Mouse (Mus musculus): ENCODE data around the gene Faap100. TPM values are rescaled to one million over a fixed set of nuclear protein-coding genes. Genes with fewer than 3 reads are reported as not detected.

The Faap100 gene
- polyA plus RNA-seq, 1 experiment from 2014 or later = 14.3 TPM

- no peak for ATAC-seq (ENCODE audit: low FRiP score, low TSS enrichment)
- no peak for DNase-seq (ENCODE audit: low spot score)
- no peaks in the 10 kb centered on the region for H3K4me1 ChIP-seq (replicated peaks; ENCODE audit: control insufficient read depth, insufficient read depth)
- WGBS = 71% methylated on average over 6 of the region's 6 CpGs
- no peak overlapping the region for H3K27ac ChIP-seq (replicated peaks)
- no peaks in the 10 kb centered on the region for H3K36me3 ChIP-seq (ENCODE audit: control insufficient read depth, insufficient read depth, low read length)
- no peaks in the 10 kb centered on the region for H3K27me3 ChIP-seq (ENCODE audit: control insufficient read depth, insufficient read depth, low read length)
- TF ChIP-seq CTCF (IDR thresholded peaks at IDR 0.05; ENCODE audit: low read depth) (no peak), EP300 (optimal IDR thresholded peaks at IDR 0.05) (no peak)
- H3K4me3 ChIP-seq (ENCODE audit: low read depth, low read length) = no peak overlapping the region
- no peak overlapping the region for H3K9ac ChIP-seq (ENCODE audit: low read length)
- H3K4me2 ChIP-seq (replicated peaks; ENCODE audit: low read depth) = no peak overlapping the region
- H3K9me3 ChIP-seq (ENCODE audit: control insufficient read depth, low read length) = no peaks in the 10 kb centered on the region
Observed at GRCm38 (mm10) chr11:120335431-120336021, 43.0 kb downstream of the Faap100 start.

- 95% methylated on average over 10 of the region's 10 CpGs for WGBS
- H3K4me2 ChIP-seq (replicated peaks; ENCODE audit: low read depth) = no peak overlapping the region
- no peak overlapping the region for H3K9ac ChIP-seq (ENCODE audit: low read length)
- peak; percentile 8 for DNase-seq (ENCODE audit: low spot score)
- H3K4me3 ChIP-seq (ENCODE audit: low read depth, low read length) = no peak overlapping the region
- no peaks in the 10 kb centered on the region; the same call in none of the 2 replicates for H3K4me1 ChIP-seq (replicated peaks; ENCODE audit: control insufficient read depth, insufficient read depth)
- H3K36me3 ChIP-seq (ENCODE audit: control insufficient read depth, insufficient read depth, low read length) = no peaks in the 10 kb centered on the region
- no peaks in the 10 kb centered on the region for H3K9me3 ChIP-seq (ENCODE audit: control insufficient read depth, low read length)
- no peak for ATAC-seq (ENCODE audit: low FRiP score, low TSS enrichment)
- no peak overlapping the region for H3K27ac ChIP-seq (replicated peaks)
- H3K27me3 ChIP-seq (ENCODE audit: control insufficient read depth, insufficient read depth, low read length) = no peaks in the 10 kb centered on the region
- TF ChIP-seq EP300 (optimal IDR thresholded peaks at IDR 0.05) (no peak), CTCF (IDR thresholded peaks at IDR 0.05; ENCODE audit: low read depth) (no peak)
Observed at GRCm38 (mm10) chr11:120320156-120320555, 58.4 kb downstream of the Faap100 start.

- no peak for TF ChIP-seq CTCF (IDR thresholded peaks at IDR 0.05; ENCODE audit: low read depth)
- no peak for TF ChIP-seq EP300 (optimal IDR thresholded peaks at IDR 0.05)
- no peak overlapping the region for H3K4me3 ChIP-seq (ENCODE audit: low read depth, low read length)
- no peak overlapping the region for H3K4me2 ChIP-seq (replicated peaks; ENCODE audit: low read depth)
- H3K9me3 ChIP-seq (ENCODE audit: control insufficient read depth, low read length) = no peaks in the 10 kb centered on the region
- H3K36me3 ChIP-seq (ENCODE audit: control insufficient read depth, insufficient read depth, low read length) = no peaks in the 10 kb centered on the region
- H3K9ac ChIP-seq (ENCODE audit: low read length) = no peak overlapping the region
- DNase-seq (ENCODE audit: low spot score) (peak; percentile 11), ATAC-seq (ENCODE audit: low FRiP score, low TSS enrichment) (no peak)
- 77% methylated on average over 5 of the region's 5 CpGs for WGBS
- no peaks in the 10 kb centered on the region for H3K27me3 ChIP-seq (ENCODE audit: control insufficient read depth, insufficient read depth, low read length)
- H3K27ac ChIP-seq (replicated peaks) = no peak overlapping the region
- no peaks in the 10 kb centered on the region; the same call in none of the 2 replicates for H3K4me1 ChIP-seq (replicated peaks; ENCODE audit: control insufficient read depth, insufficient read depth)
Observed at GRCm38 (mm10) chr11:120319310-120319709, 59.3 kb downstream of the Faap100 start.

Small RNA genes lying within 50 kb of the gene (microRNA-seq; reads per million reads assigned to microRNA genes)
- gene Gm23419 (not detected), gene Mir6935 (1.9 reads per million)

Other genes starting within 250 kb of the Faap100 start
- 40.5 and 42.3 TPM in 2 replicates for gene Slc38a10, start 227.4 kb downstream of the Faap100 start, polyA plus RNA-seq (2015; fragmentation: Nextera tagmentation; extraction: Ambion mirVana)
- 2.7 and 2.9 TPM in 2 replicates for gene Bahcc1, start 145.8 kb downstream of the Faap100 start, polyA plus RNA-seq (2015; fragmentation: Nextera tagmentation; extraction: Ambion mirVana)
- gene Actg1, start 30.2 kb downstream of the Faap100 start, polyA plus RNA-seq (2015; fragmentation: Nextera tagmentation; extraction: Ambion mirVana) = 2,268 and 2,377 TPM in 2 replicates
- gene Fscn2, start 17.2 kb downstream of the Faap100 start, polyA plus RNA-seq (2015; fragmentation: Nextera tagmentation; extraction: Ambion mirVana) = 0.41 and 0.47 TPM in 2 replicates
- gene Nploc4, start 58.9 kb upstream of the Faap100 start, polyA plus RNA-seq (2015; fragmentation: Nextera tagmentation; extraction: Ambion mirVana) = 15.7 and 17.9 TPM in 2 replicates
- gene Tspan10, start 63.9 kb upstream of the Faap100 start, polyA plus RNA-seq (2015; fragmentation: Nextera tagmentation; extraction: Ambion mirVana) = not detected in 2 replicates
- gene Pde6g, start 74.7 kb upstream of the Faap100 start, polyA plus RNA-seq (2015; fragmentation: Nextera tagmentation; extraction: Ambion mirVana) = 0.15 TPM in 1 of 2 replicates, not detected in the other
- gene Oxld1, start 79.3 kb upstream of the Faap100 start, polyA plus RNA-seq (2015; fragmentation: Nextera tagmentation; extraction: Ambion mirVana) = 18.2 and 19.8 TPM in 2 replicates
- gene Ccdc137, start 79.4 kb upstream of the Faap100 start, polyA plus RNA-seq (2015; fragmentation: Nextera tagmentation; extraction: Ambion mirVana) = 13.3 and 18.2 TPM in 2 replicates
- 24.4 and 30.6 TPM in 2 replicates for gene Arl16, start 88.8 kb upstream of the Faap100 start, polyA plus RNA-seq (2015; fragmentation: Nextera tagmentation; extraction: Ambion mirVana)
- 133 and 134 TPM in 2 replicates for gene Mrpl12, start 105.8 kb upstream of the Faap100 start, polyA plus RNA-seq (2015; fragmentation: Nextera tagmentation; extraction: Ambion mirVana)
- gene Slc25a10, start 113.1 kb upstream of the Faap100 start, polyA plus RNA-seq (2015; fragmentation: Nextera tagmentation; extraction: Ambion mirVana) = 86.1 and 94.0 TPM in 2 replicates
- 3.5 and 5.8 TPM in 2 replicates for gene Gcgr, start 151.9 kb upstream of the Faap100 start, polyA plus RNA-seq (2015; fragmentation: Nextera tagmentation; extraction: Ambion mirVana)
- 113 and 115 TPM in 2 replicates for gene Mcrip1, start 171.0 kb upstream of the Faap100 start, polyA plus RNA-seq (2015; fragmentation: Nextera tagmentation; extraction: Ambion mirVana)
- gene Ppp1r27, start 172.4 kb upstream of the Faap100 start, polyA plus RNA-seq (2015; fragmentation: Nextera tagmentation; extraction: Ambion mirVana) = not detected in 2 replicates
- 858 and 892 TPM in 2 replicates for gene P4hb, start 194.5 kb upstream of the Faap100 start, polyA plus RNA-seq (2015; fragmentation: Nextera tagmentation; extraction: Ambion mirVana)
- gene Arhgdia, start 202.9 kb upstream of the Faap100 start, polyA plus RNA-seq (2015; fragmentation: Nextera tagmentation; extraction: Ambion mirVana) = 352 and 362 TPM in 2 replicates
- 213 TPM in 2 replicates for gene Alyref, start 219.6 kb upstream of the Faap100 start, polyA plus RNA-seq (2015; fragmentation: Nextera tagmentation; extraction: Ambion mirVana)
- 121 and 126 TPM in 2 replicates for gene Anapc11, start 219.7 kb upstream of the Faap100 start, polyA plus RNA-seq (2015; fragmentation: Nextera tagmentation; extraction: Ambion mirVana)
- gene Npb, start 229.7 kb upstream of the Faap100 start, polyA plus RNA-seq (2015; fragmentation: Nextera tagmentation; extraction: Ambion mirVana) = 20.4 and 20.9 TPM in 2 replicates
- gene Pcyt2, start 239.2 kb upstream of the Faap100 start, polyA plus RNA-seq (2015; fragmentation: Nextera tagmentation; extraction: Ambion mirVana) = 73.7 and 79.0 TPM in 2 replicates
- 36.1 and 42.2 TPM in 2 replicates for gene Sirt7, start 246.5 kb upstream of the Faap100 start, polyA plus RNA-seq (2015; fragmentation: Nextera tagmentation; extraction: Ambion mirVana)

All from stomach, postnatal 0 days (tissue).